Comparison of ENCODE assay signal across 8 mouse cellular contexts in the genomic region with DNA sequence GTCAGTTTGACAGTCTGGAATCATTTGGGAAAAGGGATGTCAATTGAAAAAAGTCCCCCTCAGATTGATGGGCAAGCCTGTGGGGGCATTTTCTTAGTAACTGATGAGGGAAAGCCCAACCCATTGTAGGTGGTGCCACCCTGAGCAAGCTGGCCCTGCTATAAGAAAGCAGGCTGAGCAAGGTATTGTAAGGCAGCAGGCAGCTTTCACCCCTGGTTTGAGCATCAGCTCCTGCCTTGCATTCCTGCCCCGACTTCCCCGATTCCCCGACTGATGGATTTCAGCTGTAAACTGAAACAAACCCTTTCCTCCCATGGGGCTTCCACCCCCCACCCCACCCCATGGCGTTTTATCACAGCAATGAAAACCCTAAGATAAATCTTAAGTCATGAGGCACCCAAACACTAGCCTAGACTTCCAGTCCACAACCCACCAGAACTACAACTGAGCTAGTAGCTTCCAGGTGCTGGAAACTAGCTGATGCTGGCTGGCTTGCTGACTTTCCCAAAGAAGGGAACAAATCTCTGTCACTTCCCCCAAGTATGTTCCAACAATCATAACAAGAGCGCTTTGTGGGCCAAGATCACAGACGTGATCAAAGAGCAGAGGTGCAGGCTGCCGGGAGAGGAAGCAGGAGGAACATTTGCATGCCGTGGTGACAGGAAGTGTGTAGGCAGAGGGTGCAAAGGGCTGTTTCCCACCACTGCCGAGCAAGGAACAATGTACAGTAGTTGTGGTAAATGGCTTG. TPM values are rescaled to one million over a fixed set of nuclear protein-coding genes. Genes with fewer than 3 reads are reported as not detected.
DNase-seq lines count a peak whose midpoint lies in the region; ATAC-seq and TF ChIP-seq lines count a peak whose summit lies in the region.
"Had no signal": no experiment of that assay in that cellular context is flagged by ENCODE, and none has a peak within 500 bp of the region (broad histone marks: within the 10 kb centered on the region; RNA-seq: fewer than 3 reads in every experiment).

No protein-coding gene starts in this region.

- H3K9ac ChIP-seq in CH12.LX (ENCODE audit: insufficient read depth, low read depth), result peak overlapping the region; percentile 59
- 0 out of 2 replicates have a peak overlapping the region, but pooled peaks have one; percentile 2 for H3K9ac ChIP-seq in heart, embryonic 11.5 days (ENCODE audit: low read depth, low read length)

- H3K4me3 ChIP-seq in CH12.LX (replicated peaks in 1 of 3; ENCODE audit: low read depth in 2 of 3, low read length in 2 of 3, poor library complexity in 1 of 3), result peak overlapping the region in 2 of 3 experiments; percentile 25 to 27
- no peak overlapping the region for H3K4me3 ChIP-seq in heart, embryonic 11.5 days (ENCODE audit: low read depth, low read length)

- DNase-seq in CH12.LX (ENCODE audit: extremely low read depth), result peak; percentile 94
- peak; percentile 49 for DNase-seq in R1 (ENCODE audit: low read depth, low spot score)
- DNase-seq in kidney, adult 9 months, result peak; percentile 59
- peak; percentile 59 for DNase-seq in lung, postnatal 14 days
- DNase-seq in splenic B cell, adult 2 months (ENCODE audit: low read depth, low spot score), result peak; percentile 93
- no peak for DNase-seq in urinary bladder, postnatal 4 days (ENCODE audit: low spot score in 2 of 2)

- peak overlapping the region; percentile 65 for H3K4me2 ChIP-seq in CH12.LX (ENCODE audit: insufficient read depth, low read depth, poor library complexity, severe bottlenecking)
- peak overlapping the region; percentile 0; the same call in 1 of the 2 replicates for H3K4me2 ChIP-seq in heart, embryonic 11.5 days

- no peak for TF ChIP-seq CTCF in CH12.LX (conservative IDR thresholded peaks at IDR 0.05 in 1 of 2, IDR thresholded peaks at IDR 0.05 in 1 of 2; ENCODE audit: low read depth in 2 of 2, low read length in 2 of 2)

- no peaks in the 10 kb centered on the region for H3K27me3 ChIP-seq in CH12.LX (replicated peaks)
- H3K27me3 ChIP-seq in heart, embryonic 11.5 days (ENCODE audit: control insufficient read depth, insufficient read depth, low read length), result peaks cover 2% of the 10 kb centered on the region; the same call in 1 of the 2 replicates
- H3K27me3 ChIP-seq in splenic B cell, adult 2 months (ENCODE audit: control insufficient read depth, insufficient read depth, low read length, poor library complexity, severe bottlenecking), result no peaks in the 10 kb centered on the region

- ATAC-seq in heart, embryonic 11.5 days (replicated peaks; ENCODE audit: insufficient number of reproducible peaks, low FRiP score, low TSS enrichment), result no peak

- peak; percentile 94 for TF ChIP-seq EP300 in CH12.LX (IDR thresholded peaks at IDR 0.05; ENCODE audit: low read length)

- H3K27ac ChIP-seq in CH12.LX (ENCODE audit: insufficient read depth, low read depth), result peak overlapping the region; percentile 95
- peak overlapping the region; percentile 76 for H3K27ac ChIP-seq in heart, embryonic 11.5 days (ENCODE audit: low read depth, low read length)

- peaks cover 22 to 63% of the 10 kb centered on the region in 2 experiments for H3K4me1 ChIP-seq in CH12.LX (ENCODE audit: control insufficient read depth in 1 of 2, insufficient read depth in 2 of 2)
- H3K4me1 ChIP-seq in heart, embryonic 11.5 days (ENCODE audit: control insufficient read depth, insufficient read depth, low read length), result peaks cover 38% of the 10 kb centered on the region

- WGBS in heart, embryonic 11.5 days (ENCODE audit: insufficient replicate concordance), result 25% methylated on average over 9 of the region's 9 CpGs

- in situ Hi-C loops in CH12.LX (cut with MboI; ENCODE audit: low pct_ligation_motif_present, low pct_unique_long_range_greater_than_20kb, low sequenced_read_pairs), result loop anchor here (5.0 to 10.0 kb wide), 2 partner anchors 202 to 414 kb away; partner anchors contain the start of gene Mmp14

- peaks cover 19 to 36% of the 10 kb centered on the region in 2 experiments for H3K36me3 ChIP-seq in CH12.LX (replicated peaks in 1 of 2; ENCODE audit: control insufficient read depth in 1 of 2, insufficient read depth in 1 of 2, low read length in 1 of 2)
- H3K36me3 ChIP-seq in heart, embryonic 11.5 days (ENCODE audit: control insufficient read depth, insufficient read depth, low read length), result peaks cover 5% of the 10 kb centered on the region; the same call in 1 of the 2 replicates
- peaks cover 4% of the 10 kb centered on the region; the same call in 1 of the 2 replicates for H3K36me3 ChIP-seq in splenic B cell, adult 2 months (ENCODE audit: control insufficient read depth, insufficient read depth, low read length, poor library complexity, severe bottlenecking)

- no peaks in the 10 kb centered on the region for H3K79me2 ChIP-seq in CH12.LX (replicated peaks; ENCODE audit: control insufficient read depth, extremely low read depth, insufficient read depth, poor library complexity, severe bottlenecking)

- TF ChIP-seq POLR2A in CH12.LX (IDR thresholded peaks at IDR 0.05; ENCODE audit: low read depth, low read length), result peak; percentile 68

- dilution Hi-C loops in CH12.LX (cut with MboI; ENCODE audit: extremely low pct_ligation_motif_present, extremely low pct_unique_long_range_greater_than_20kb, low sequenced_read_pairs), result no loop called here

- no peaks in the 10 kb centered on the region for H3K9me3 ChIP-seq in CH12.LX (replicated peaks; ENCODE audit: low read length)
- H3K9me3 ChIP-seq in heart, embryonic 11.5 days (replicated peaks; ENCODE audit: control insufficient read depth, low read length), result no peaks in the 10 kb centered on the region

- no peak for TF ChIP-seq RAD21 in CH12.LX (IDR thresholded peaks at IDR 0.05; ENCODE audit: low read depth, low read length)

TF ChIP-seq in CH12.LX, 34 proteins besides CTCF, POLR2A, EP300 and RAD21 (continues in another document):
- TF ChIP-seq SIN3A (IDR thresholded peaks at IDR 0.05; ENCODE audit: low read length) (peak; percentile 72), ZC3H11A (IDR thresholded peaks at IDR 0.05; ENCODE audit: low read depth, low read length) (no peak), RCOR1 (conservative IDR thresholded peaks at IDR 0.05; ENCODE audit: low read depth, low read length) (peak; percentile 89), E2F4 (IDR thresholded peaks at IDR 0.05; ENCODE audit: insufficient replicate concordance, low read depth, low read length) (no peak), NRF1 (IDR thresholded peaks at IDR 0.05; ENCODE audit: low read depth, low read length) (peak; percentile 35; the same call in 1 of the 2 replicates), NELFE (IDR thresholded peaks at IDR 0.05; ENCODE audit: low read depth, low read length) (peak; percentile 54), TBP (conservative IDR thresholded peaks at IDR 0.05; ENCODE audit: low read depth, low read length) (peak; percentile 71), ZNF384 (IDR thresholded peaks at IDR 0.05; ENCODE audit: low read depth, low read length) (no peak), UBTF (IDR thresholded peaks at IDR 0.05; ENCODE audit: low read depth, low read length) (no peak), MYC (IDR thresholded peaks at IDR 0.05; ENCODE audit: low read depth, low read length) (no peak), MEF2A (IDR thresholded peaks at IDR 0.05; ENCODE audit: borderline replicate concordance, low read depth, low read length) (peak; percentile 72), JUN (IDR thresholded peaks at IDR 0.05; ENCODE audit: insufficient read depth, low read depth, low read length) (peak; percentile 58), MAZ (IDR thresholded peaks at IDR 0.05; ENCODE audit: low read depth, low read length) (peak; percentile 57; the same call in 1 of the 2 replicates), GABPA (IDR thresholded peaks at IDR 0.05; ENCODE audit: insufficient replicate concordance, low read depth, low read length) (no peak), KAT2A (IDR thresholded peaks at IDR 0.05; ENCODE audit: insufficient replicate concordance, low read length) (0 out of 2 replicates have a peak, but pooled peaks have one; percentile 37), MAFK (IDR thresholded peaks at IDR 0.05; ENCODE audit: insufficient replicate concordance, low read length) (no peak; the same call in 1 of the 2 replicates), MAX (IDR thresholded peaks at IDR 0.05; ENCODE audit: low read length) (peak; percentile 65; the same call in 1 of the 2 replicates), POLR2AphosphoS2 (IDR thresholded peaks at IDR 0.05; ENCODE audit: low read depth, low read length) (no peak; the same call in 1 of the 2 replicates), JUND (conservative IDR thresholded peaks at IDR 0.05; ENCODE audit: low read depth, low read length) (peak; percentile 72), IRF4 (IDR thresholded peaks at IDR 0.05; ENCODE audit: low read depth, low read length) (peak; percentile 96), TCF12 (IDR thresholded peaks at IDR 0.05; ENCODE audit: low read depth, low read length) (peak; percentile 94), BHLHE40 (IDR thresholded peaks at IDR 0.05; ENCODE audit: low read depth, low read length) (peak; percentile 92), PAX5 (IDR thresholded peaks at IDR 0.05; ENCODE audit: low read length) (no peak), HCFC1 (IDR thresholded peaks at IDR 0.05; ENCODE audit: low read depth, low read length) (peak; percentile 38; the same call in 1 of the 2 replicates), ELF1 (IDR thresholded peaks at IDR 0.05; ENCODE audit: low read depth, low read length) (peak; percentile 79), CHD2 (IDR thresholded peaks at IDR 0.05; ENCODE audit: low read length) (peak; percentile 80; the same call in 1 of the 2 replicates), ZKSCAN1 (IDR thresholded peaks at IDR 0.05; ENCODE audit: borderline replicate concordance, low read depth, low read length) (no peak), ZMIZ1 (IDR thresholded peaks at IDR 0.05; ENCODE audit: low read depth, low read length) (no peak; the same call in 1 of the 2 replicates), SMC3 (IDR thresholded peaks at IDR 0.05; ENCODE audit: low read depth, low read length) (peak; percentile 1; the same call in 1 of the 2 replicates), ETS1 (conservative IDR thresholded peaks at IDR 0.05; ENCODE audit: low read depth, low read length) (peak; percentile 89)

RNA-seq across cellular contexts. Expression of gene Dad1, which starts 20.9 kb away (rescaled TPM):
- total RNA-seq in CH12.LX (2012; rRNA removed) (161 and 196 TPM in 2 replicates), CH12.LX (2014; rRNA removed) (192 and 279 TPM in 2 replicates)
- 213 and 287 TPM in 2 replicates for polyA plus RNA-seq in CH12.LX (2012; ENCODE audit: insufficient read length, low read depth)
- 369 and 395 TPM in 2 replicates for polyA plus RNA-seq in heart, embryonic 11.5 days (2014; fragmentation: Nextera tagmentation; extraction: Ambion mirVana)

RNA-seq across cellular contexts. Expression of gene Abhd4, which starts 21.0 kb away (rescaled TPM):
- total RNA-seq in CH12.LX (2012; rRNA removed) (13.4 and 19.8 TPM in 2 replicates), CH12.LX (2014; rRNA removed) (13.4 and 15.9 TPM in 2 replicates)
- polyA plus RNA-seq in CH12.LX (2012; ENCODE audit: insufficient read length, low read depth), result 22.0 and 23.0 TPM in 2 replicates
- polyA plus RNA-seq in heart, embryonic 11.5 days (2014; fragmentation: Nextera tagmentation; extraction: Ambion mirVana), result 97.3 and 99.3 TPM in 2 replicates

RNA-seq across cellular contexts. Expression of gene Olfr49, which starts 51.8 kb away (rescaled TPM):
- total RNA-seq in CH12.LX (2012; rRNA removed) (not detected in 2 replicates), CH12.LX (2014; rRNA removed) (not detected in 2 replicates)
- 0.07 TPM in 2 replicates for polyA plus RNA-seq in CH12.LX (2012; ENCODE audit: insufficient read length, low read depth)
- polyA plus RNA-seq in heart, embryonic 11.5 days (2014; fragmentation: Nextera tagmentation; extraction: Ambion mirVana), result not detected in 2 replicates
- polyA plus RNA-seq: large intestine, adult 2 months had no signal

Comparison
In these comparisons a context has a peak if more than half of its experiments do, and no peak if none do; other contexts are left out.
1. DNase-seq: peak in CH12.LX (single experiment), R1 (single experiment), kidney, adult 9 months (single experiment), lung, postnatal 14 days (single experiment) and splenic B cell, adult 2 months (single experiment); none in urinary bladder, postnatal 4 days (0 of 2).